Mouse (Mus musculus): ENCODE data around the gene Nmrk2.
"Not testable (repeated sequence)": the region's sequence is repeated elsewhere in the genome, so short reads cannot be mapped to it uniquely, and the experiment has no call there.

The Nmrk2 gene

GRCm38 (mm10) chr10:81201807-81202758 lies at the start of gene Nmrk2:
TSS of gene Nmrk2 (minus strand) at chr10:81202051.
- DNase-seq (ENCODE audit: extremely low read depth, low read depth) = no peak

- DNase-seq (ENCODE audit: extremely low read depth, low read depth) = no peak
Measured at GRCm38 (mm10) chr10:81249442-81249841, 47.6 kb upstream of the Nmrk2 start.

GRCm38 (mm10) chr10:81247804-81248203 lies 46.0 kb upstream of the Nmrk2 start:
- no peak for DNase-seq (ENCODE audit: extremely low read depth, low read depth)

- DNase-seq (ENCODE audit: extremely low read depth, low read depth) = no peak
Measured at GRCm38 (mm10) chr10:81245166-81245565, 43.3 kb upstream of the Nmrk2 start.

- peak; percentile 50 for DNase-seq (ENCODE audit: extremely low read depth, low read depth)
Measured at GRCm38 (mm10) chr10:81244595-81244994, 42.7 kb upstream of the Nmrk2 start.

- no peak for DNase-seq (ENCODE audit: extremely low read depth, low read depth)
Measured at GRCm38 (mm10) chr10:81244146-81244545, 42.3 kb upstream of the Nmrk2 start.

- DNase-seq (ENCODE audit: extremely low read depth, low read depth) = no peak
Measured at GRCm38 (mm10) chr10:81242021-81242420, 40.2 kb upstream of the Nmrk2 start.

GRCm38 (mm10) chr10:81240876-81241275 lies 39.0 kb upstream of the Nmrk2 start:
- DNase-seq (ENCODE audit: extremely low read depth, low read depth) = no peak

- DNase-seq (ENCODE audit: extremely low read depth, low read depth) = no peak
Measured at GRCm38 (mm10) chr10:81238618-81239017, 36.8 kb upstream of the Nmrk2 start.

GRCm38 (mm10) chr10:81236471-81237268 lies 34.8 kb upstream of the Nmrk2 start:
- no peak for DNase-seq (ENCODE audit: extremely low read depth, low read depth)

GRCm38 (mm10) chr10:81234206-81234605 lies 32.4 kb upstream of the Nmrk2 start:
- DNase-seq (ENCODE audit: extremely low read depth, low read depth) = no peak

GRCm38 (mm10) chr10:81233226-81233585 lies 31.4 kb upstream of the Nmrk2 start:
- no peak for DNase-seq (ENCODE audit: extremely low read depth, low read depth)

GRCm38 (mm10) chr10:81232580-81233225 lies 30.9 kb upstream of the Nmrk2 start, which contains the start of gene Zfr2:
TSS of gene Zfr2 (plus strand) at chr10:81233155.
- DNase-seq (ENCODE audit: extremely low read depth, low read depth) = peak; percentile 75

- DNase-seq (ENCODE audit: extremely low read depth, low read depth) = no peak
Measured at GRCm38 (mm10) chr10:81231436-81231835, 29.6 kb upstream of the Nmrk2 start.

GRCm38 (mm10) chr10:81230438-81231332 lies 28.8 kb upstream of the Nmrk2 start, which contains the start of gene Atcay:
TSS of gene Atcay (minus strand) at chr10:81230833.
- no peak for DNase-seq (ENCODE audit: extremely low read depth, low read depth)

GRCm38 (mm10) chr10:81229735-81230437 lies 28.0 kb upstream of the Nmrk2 start:
- no peak for DNase-seq (ENCODE audit: extremely low read depth, low read depth)

GRCm38 (mm10) chr10:81223731-81224130 lies 21.9 kb upstream of the Nmrk2 start:
- not testable (repeated sequence) for DNase-seq (ENCODE audit: extremely low read depth, low read depth)

- peak; percentile 54 for DNase-seq (ENCODE audit: extremely low read depth, low read depth)
Measured at GRCm38 (mm10) chr10:81221402-81222015, 19.7 kb upstream of the Nmrk2 start.

- no peak for DNase-seq (ENCODE audit: extremely low read depth, low read depth)
Measured at GRCm38 (mm10) chr10:81217964-81218363, 16.1 kb upstream of the Nmrk2 start.

All from MEL-GATA-1-ER (cell line).